Mouse (Mus musculus) left cerebral cortex, postnatal 25 days (tissue): ENCODE measurements at regions not wholly inside any gene's neighbourhood (a gene's known extent, or its start where the extent isn't known, plus 50 kb on each side); places are given as distances from the start of the nearest gene placed in this dataset.

Experiments used
- DNase-seq, 2 experiments: peaks; one replicate each; pipeline ENCODE4 v3.0.0; 2022; ENCODE audit warnings: low spot score in 2 of 2, mixed read lengths in 1 of 2
- intact Hi-C: fragments of 180-260 bp; cut with DNase I; formaldehyde crosslinking; loops from one replicate; pipeline ENCODE4 v1.15.1; 2025

DNA sequence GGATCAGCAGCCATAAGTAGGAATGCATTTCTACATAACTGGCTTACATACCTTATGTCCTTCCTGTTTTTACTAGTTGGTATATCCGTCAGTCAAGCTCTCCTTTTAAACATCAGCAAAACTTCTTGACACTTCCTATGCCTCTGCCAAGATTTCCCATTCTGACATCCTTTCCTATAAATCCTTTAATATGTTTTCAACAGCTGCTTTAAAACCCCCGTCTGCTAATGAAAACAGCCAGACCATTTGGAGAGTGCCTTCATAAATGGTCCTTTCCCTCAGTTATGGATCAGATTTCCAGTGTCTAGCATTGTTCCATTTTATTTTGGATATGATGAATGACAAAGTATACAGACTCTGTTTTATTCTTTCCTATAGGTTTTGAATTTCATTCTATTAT lies 270.7 kb upstream of the Rgmb start:
- intact Hi-C loops: no loop called here
- no peak for DNase-seq

GRCm38 (mm10) chr17:16092952-16093351 lies 262.1 kb upstream of the Rgmb start:
- intact Hi-C loops: no loop called here
- no peak for DNase-seq

DNA sequence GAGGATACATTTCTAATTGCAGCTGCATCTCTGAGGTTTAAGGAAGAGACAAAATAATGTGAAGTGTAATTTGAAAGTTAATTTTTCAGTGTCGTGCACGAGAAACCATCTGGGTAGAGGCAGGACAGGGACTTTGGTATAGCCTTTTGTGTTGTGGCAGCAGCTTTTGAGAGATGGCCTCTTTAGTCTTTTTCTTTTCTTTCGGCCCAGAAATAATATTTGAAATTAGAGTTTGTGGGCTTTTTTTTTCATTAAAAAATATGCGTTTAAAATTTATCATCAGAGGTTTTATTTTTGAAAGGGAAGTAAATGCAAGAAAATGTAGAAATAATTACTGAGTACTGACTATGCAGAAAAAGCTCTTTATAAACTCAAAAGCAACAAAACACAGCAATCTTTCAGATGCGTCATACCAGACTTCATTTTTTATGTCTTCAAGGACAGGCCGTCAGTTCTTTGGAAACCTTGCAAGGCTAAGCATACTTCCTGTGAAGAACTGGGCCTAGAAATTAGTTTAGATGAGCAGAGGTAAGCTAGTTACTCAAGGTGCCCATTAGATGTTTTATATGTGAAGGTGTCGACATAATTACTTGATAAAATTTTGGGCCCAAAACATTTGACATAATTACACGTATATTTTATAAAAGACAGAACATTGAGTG lies 258.9 kb upstream of the Rgmb start:
- intact Hi-C loops: no loop called here
- DNase-seq: no peak

DNA sequence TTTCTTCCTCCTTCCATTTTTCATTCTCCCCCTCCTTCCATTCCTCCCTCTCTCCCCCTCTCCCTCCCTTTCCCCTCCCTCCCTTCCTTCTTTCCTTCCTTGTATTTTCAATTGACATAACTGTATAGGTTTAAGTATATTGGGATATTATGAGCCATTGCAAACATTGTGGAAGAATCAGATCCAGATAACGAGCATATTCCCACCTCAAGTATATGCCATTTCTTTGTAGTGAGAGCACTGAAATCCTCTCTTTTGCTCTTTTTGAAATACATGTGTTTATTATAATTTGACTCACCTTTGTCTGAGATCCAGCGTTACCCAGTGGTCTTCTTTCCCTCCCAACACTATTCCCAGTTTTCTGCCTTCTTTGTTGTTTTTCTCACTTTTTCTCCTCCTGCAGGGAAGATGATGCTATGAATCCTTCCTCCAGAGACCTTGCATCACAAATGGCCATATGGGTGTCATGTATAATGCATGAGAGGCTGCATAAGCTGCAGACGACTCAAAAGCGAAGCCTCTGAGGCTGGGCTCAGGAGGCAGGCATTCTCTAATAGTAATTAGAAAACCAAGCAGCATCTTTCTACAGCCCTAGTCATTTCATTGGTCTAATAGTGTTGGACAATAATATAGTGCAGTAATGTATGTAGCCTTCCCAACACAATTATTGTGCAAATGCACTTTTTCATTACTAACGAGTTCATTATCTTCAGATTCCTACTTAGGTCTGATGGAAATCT lies 258.2 kb upstream of the Rgmb start:
- intact Hi-C loops: no loop called here
- DNase-seq: peak in 1 of 2 experiments; percentile 49

GRCm38 (mm10) chr17:16087046-16087445 lies 256.2 kb upstream of the Rgmb start:
- intact Hi-C loops: no loop called here
- no peak for DNase-seq

GRCm38 (mm10) chr17:16082842-16083241 lies 252.0 kb upstream of the Rgmb start:
- intact Hi-C loops: no loop called here
- DNase-seq: no peak

DNA sequence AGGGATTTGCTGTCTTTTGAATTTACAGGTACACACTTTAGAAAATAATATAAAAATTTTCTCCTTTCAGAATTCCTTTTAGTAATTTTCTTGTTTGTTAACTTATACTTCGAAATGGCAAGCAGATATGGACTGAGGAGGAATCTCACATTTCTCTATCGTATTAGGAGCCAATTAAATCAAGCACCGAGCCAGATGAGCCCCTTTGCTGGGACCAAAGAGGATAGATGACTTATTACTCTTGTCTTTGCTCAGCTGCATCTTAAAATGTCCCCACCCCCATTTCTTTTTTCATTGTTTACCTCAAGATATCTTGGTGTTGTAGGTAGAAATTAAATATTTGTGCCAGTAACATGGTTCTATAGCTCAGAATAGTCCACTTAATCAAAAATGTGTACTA lies 247.7 kb upstream of the Rgmb start:
- DNase-seq: no peak
- intact Hi-C loops: no loop called here

DNA sequence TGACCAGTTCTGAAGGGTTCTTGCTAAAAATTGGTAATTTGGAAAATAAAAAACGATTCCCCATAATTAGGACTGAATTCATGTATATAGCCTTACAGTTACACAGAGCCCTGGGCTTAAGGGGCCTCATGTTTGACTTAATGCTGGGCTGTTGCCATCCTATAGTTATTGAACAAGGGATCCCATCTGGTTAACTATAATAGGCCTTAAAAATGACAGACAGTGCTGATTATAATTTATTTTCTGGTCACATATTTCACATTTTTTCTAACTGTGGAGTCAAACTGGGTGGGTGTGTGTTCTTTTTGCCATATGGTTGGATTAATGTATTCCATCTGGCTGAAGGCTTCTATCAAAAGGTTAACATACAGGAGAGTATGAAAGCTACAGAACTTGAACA lies 238.5 kb upstream of the Rgmb start:
- intact Hi-C loops: no loop called here
- no peak for DNase-seq

DNA sequence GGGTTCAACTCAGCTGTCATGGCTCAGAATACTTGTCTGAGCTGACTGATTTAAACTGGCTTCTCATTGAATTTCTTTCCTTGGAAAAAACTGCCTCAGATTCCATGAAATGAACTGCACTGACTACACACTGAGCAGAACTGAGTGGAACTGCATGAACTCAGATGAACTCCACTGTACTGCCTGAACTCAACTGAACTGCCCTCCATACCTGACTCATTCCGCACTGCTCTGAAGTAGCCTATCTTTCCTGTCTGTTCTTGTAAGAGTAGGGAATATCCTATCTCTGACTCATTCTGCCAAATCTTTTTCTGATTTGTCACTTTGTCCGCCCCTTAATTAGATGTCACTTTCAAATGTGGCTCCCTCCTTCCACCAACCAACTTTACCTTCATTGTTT lies 237.0 kb upstream of the Rgmb start:
- intact Hi-C loops: no loop called here

GRCm38 (mm10) chr17:16054481-16054880 lies 223.6 kb upstream of the Rgmb start:
- DNase-seq: peak; percentile 7 to 34
- intact Hi-C loops: no loop called here

More for the DNA sequence above, 237.0 kb upstream of the Rgmb start:
- DNase-seq: no peak

DNA sequence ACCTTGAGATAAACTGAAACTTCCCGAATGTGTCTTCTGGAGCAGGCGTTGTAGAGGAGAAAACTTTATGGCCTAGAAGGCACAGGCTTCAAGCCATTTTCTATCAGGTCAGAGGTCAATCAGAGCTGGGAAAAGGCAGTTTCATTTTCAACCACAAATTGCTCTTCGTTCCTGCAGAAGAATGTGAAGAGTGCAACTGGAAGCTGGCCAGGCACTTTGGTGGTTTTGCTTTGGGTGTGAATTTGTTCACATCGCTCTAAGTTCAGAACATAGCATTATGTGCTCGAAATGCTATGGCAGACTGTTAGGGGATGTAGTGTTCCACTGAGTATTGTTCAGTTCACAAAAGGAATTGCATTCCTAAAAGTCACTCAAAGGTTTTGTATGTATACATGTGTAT lies 220.9 kb upstream of the Rgmb start:
- intact Hi-C loops: no loop called here

DNA sequence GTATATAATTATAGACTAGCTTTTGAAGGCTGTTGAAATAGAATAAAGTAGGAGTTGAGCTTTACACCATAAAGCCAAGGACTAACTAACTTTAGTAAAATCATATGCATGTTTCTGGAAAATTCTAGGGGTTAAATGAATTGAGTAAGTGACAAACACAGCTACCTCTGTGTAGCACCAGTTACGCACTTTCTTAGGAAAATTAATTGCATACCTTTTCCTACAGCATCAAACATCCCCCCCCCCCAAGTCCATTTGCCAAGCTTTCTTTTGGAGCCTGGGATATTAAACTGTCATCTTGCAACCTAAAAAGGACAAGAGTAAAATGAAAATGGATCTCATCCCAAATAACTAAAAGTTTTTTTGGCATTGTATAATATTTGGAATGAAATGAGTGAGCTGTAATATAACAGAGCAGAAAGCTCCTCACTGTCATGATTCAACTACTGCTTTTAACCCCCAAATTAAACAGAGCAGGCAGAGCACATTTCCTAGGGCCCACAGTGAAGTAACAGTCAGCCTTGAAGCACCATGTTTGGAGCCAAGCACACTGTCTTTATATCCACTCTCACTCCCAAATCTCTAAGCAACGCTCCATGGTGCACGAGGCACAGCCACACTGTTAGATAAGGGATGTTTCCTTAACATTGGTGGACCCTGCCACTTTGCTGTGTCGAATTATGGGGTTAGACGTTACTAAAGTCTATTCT lies 210.9 kb upstream of the Rgmb start:
- intact Hi-C loops: no loop called here
- DNase-seq: peak in 1 of 2 experiments; percentile 5

More for the DNA sequence above, 220.9 kb upstream of the Rgmb start:
- no peak for DNase-seq

GRCm38 (mm10) chr17:16027989-16028388 lies 197.2 kb upstream of the Rgmb start:
- DNase-seq: no peak
- intact Hi-C loops: no loop called here

DNA sequence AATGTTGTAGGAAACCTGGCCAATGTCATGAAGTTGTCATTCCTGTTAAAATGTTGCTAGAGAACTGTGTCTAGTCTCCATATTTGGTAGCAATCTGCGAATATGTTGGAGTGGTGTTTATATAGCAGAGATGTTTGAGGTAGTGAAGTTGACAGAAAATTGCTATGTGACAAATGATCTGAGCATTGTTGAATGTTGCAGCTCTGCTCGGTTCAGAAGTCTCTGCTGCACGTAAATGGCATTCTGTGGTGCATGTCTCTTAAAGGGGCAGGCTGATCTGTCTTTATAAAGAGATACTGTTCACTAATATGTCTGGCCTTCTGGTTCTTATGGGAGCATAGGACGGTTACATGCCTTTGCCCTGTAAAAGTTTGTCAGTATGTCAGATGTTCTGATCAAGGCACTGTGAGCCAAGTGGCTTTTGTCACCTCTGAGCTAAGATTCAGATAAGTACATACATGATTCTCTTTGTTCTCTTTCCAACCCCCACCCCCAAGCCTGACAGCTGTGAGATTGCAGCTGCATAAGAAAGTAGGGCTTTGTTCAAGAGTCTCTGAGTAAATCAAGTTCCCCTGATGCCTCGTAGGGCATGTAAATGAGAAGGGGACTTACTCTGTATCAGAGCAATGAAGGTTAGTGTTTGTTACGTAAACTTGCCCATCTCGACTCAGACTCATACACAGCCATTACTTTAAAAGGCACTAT lies 174.2 kb upstream of the Rgmb start:
- intact Hi-C loops: no loop called here
- DNase-seq: no peak

- DNase-seq: no peak
- intact Hi-C loops: no loop called here
These were observed 173.2 kb upstream of the Rgmb start for GRCm38 (mm10) chr17:16004002-16004401.

- intact Hi-C loops: no loop called here
- no peak for DNase-seq
These were observed 167.9 kb upstream of the Rgmb start for GRCm38 (mm10) chr17:15998771-15999170.

- intact Hi-C loops: no loop called here
- DNase-seq: no peak
These were observed 166.4 kb upstream of the Rgmb start for GRCm38 (mm10) chr17:15997289-15997688.

- intact Hi-C loops: no loop called here
- no peak for DNase-seq
These were observed 164.7 kb upstream of the Rgmb start for GRCm38 (mm10) chr17:15995493-15995892.

DNA sequence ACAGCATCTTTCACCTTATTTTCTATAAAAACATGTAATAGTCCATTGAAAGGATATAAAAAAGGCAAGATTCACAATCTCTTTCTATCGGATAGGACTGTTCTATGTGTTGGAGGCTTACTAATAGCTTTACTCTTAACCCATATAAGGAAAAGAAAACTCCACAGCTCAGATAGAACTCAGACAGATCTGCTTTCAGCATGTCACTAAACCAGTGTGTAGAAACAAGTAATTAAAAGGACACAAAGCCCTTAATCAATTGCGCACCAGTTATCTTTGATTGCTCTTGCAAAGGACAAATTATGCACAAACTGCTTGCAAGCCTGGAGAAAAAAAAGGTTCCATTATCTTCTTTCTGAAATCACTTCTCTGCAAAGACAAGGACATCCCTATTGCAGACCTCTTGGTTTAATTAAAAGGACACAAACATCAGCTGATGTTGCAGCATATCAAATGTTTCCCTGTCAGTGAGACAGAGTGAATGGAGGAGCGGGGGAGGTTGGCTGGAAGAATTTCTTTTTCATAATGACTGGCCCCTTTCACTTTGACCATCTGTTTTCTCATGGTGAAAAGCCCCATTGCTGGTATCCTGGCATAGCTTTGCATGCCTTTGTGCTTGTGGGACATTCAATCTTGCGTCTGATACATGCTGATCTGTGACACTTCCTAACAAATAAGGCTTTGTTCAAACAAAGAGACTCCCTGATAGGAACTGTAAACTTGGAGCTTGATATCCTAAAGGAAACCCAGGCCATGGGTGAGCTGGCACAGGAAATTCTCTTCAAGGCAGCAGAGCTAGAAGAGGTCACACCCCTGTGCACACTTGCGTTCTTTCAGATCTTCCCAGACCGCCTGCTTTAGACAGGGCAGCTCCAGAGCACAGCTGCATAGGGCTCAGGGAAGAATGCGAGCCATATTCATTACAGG lies 162.8 kb upstream of the Rgmb start:
- intact Hi-C loops: no loop called here
- DNase-seq: peak in 1 of 2 experiments; percentile 31
